Mouse (Mus musculus) mouse embryonic stem cell (cell line): ENCODE data around the gene Sec13.

Experiments used
- in situ Hi-C, 2 experiments: fragments of 300-500 bp; cut with MboI; formaldehyde crosslinking; loops; 1 replicate in 1 of 2; 3 replicates in 1 of 2; pipeline ENCODE4 v1.14.3; 2019 to 2020; ENCODE audit warnings: low sequenced_read_pairs in 2 of 2, low pct_unique_long_range_greater_than_20kb in 1 of 2, mixed read lengths in 1 of 2; ENCODE audit not compliant: unreplicated experiment in 1 of 2

Sec13 gene

GRCm38 (mm10) chr6:113740236-113741217 is at the start of gene Sec13:
Gene Sec13 (minus strand): TSS chr6:113740743.
- in situ Hi-C loops, result no loop called here

- in situ Hi-C loops, result no loop called here
Observed at GRCm38 (mm10) chr6:113787459-113787968, 47.0 kb upstream of the Sec13 start.

GRCm38 (mm10) chr6:113785658-113786057 is 45.1 kb upstream of the Sec13 start:
- in situ Hi-C loops, result no loop called here

- in situ Hi-C loops, result loop anchor here in 1 of 2 experiments (10.0 kb wide), 1 partner anchor 297 kb away; no protein-coding TSS in a partner anchor
Observed at GRCm38 (mm10) chr6:113778229-113778753, 37.7 kb upstream of the Sec13 start.

GRCm38 (mm10) chr6:113768804-113769203 is 28.3 kb upstream of the Sec13 start:
- in situ Hi-C loops, result no loop called here

GRCm38 (mm10) chr6:113761644-113762043 is 21.1 kb upstream of the Sec13 start:
- in situ Hi-C loops, result loop anchor here in 1 of 2 experiments (5.0 kb wide), 1 partner anchor 311 kb away; no protein-coding TSS in a partner anchor

GRCm38 (mm10) chr6:113749119-113749685 is 8.7 kb upstream of the Sec13 start:
- in situ Hi-C loops, result no loop called here

- in situ Hi-C loops, result no loop called here
Observed at GRCm38 (mm10) chr6:113748351-113748750, 7.8 kb upstream of the Sec13 start.

- in situ Hi-C loops, result no loop called here
Observed at GRCm38 (mm10) chr6:113747284-113747683, 6.7 kb upstream of the Sec13 start.

GRCm38 (mm10) chr6:113745117-113745516 is 4.6 kb upstream of the Sec13 start:
- in situ Hi-C loops, result no loop called here

GRCm38 (mm10) chr6:113743111-113743510 is 2.6 kb upstream of the Sec13 start:
- in situ Hi-C loops, result no loop called here

- in situ Hi-C loops, result no loop called here
Observed at GRCm38 (mm10) chr6:113742321-113742720, 1.8 kb upstream of the Sec13 start.

GRCm38 (mm10) chr6:113741425-113741824 is 882 bp upstream of the Sec13 start:
- in situ Hi-C loops, result no loop called here

- in situ Hi-C loops, result no loop called here
Observed at GRCm38 (mm10) chr6:113737318-113738046, 3.1 kb downstream of the Sec13 start.

- in situ Hi-C loops, result no loop called here
Observed at GRCm38 (mm10) chr6:113731296-113731695, 9.2 kb downstream of the Sec13 start.

GRCm38 (mm10) chr6:113728181-113728580 is 12.4 kb downstream of the Sec13 start:
- in situ Hi-C loops, result no loop called here

GRCm38 (mm10) chr6:113721061-113721460 is 19.5 kb downstream of the Sec13 start:
- in situ Hi-C loops, result loop anchor here in 1 of 2 experiments (25.0 kb wide), 1 partner anchor 584 kb away; no protein-coding TSS in a partner anchor

- in situ Hi-C loops, result loop anchor here in 1 of 2 experiments (25.0 kb wide), 1 partner anchor 583 kb away; no protein-coding TSS in a partner anchor
Observed at GRCm38 (mm10) chr6:113719878-113720277, 20.7 kb downstream of the Sec13 start, which contains the start of gene Ghrl. Gene Ghrl (minus strand): TSS chr6:113719880.
